Mouse (Mus musculus): Measurements from ENCODE around the gene Trip13.

- peak; percentile 57 for TF ChIP-seq CTCF (IDR thresholded peaks at IDR 0.05; ENCODE audit: borderline replicate concordance, insufficient read depth, low read depth, low read length)
- TF ChIP-seq POLR2A (IDR thresholded peaks at IDR 0.05; ENCODE audit: borderline replicate concordance, insufficient read depth, low read length): no peak
Observed at GRCm38 (mm10) chr13:73907683-73908412, 29.7 kb downstream of the Trip13 start.

All from cerebellum, adult 2 months (tissue).